Mouse (Mus musculus): ENCODE results near the gene Tmem121b.

DNA sequence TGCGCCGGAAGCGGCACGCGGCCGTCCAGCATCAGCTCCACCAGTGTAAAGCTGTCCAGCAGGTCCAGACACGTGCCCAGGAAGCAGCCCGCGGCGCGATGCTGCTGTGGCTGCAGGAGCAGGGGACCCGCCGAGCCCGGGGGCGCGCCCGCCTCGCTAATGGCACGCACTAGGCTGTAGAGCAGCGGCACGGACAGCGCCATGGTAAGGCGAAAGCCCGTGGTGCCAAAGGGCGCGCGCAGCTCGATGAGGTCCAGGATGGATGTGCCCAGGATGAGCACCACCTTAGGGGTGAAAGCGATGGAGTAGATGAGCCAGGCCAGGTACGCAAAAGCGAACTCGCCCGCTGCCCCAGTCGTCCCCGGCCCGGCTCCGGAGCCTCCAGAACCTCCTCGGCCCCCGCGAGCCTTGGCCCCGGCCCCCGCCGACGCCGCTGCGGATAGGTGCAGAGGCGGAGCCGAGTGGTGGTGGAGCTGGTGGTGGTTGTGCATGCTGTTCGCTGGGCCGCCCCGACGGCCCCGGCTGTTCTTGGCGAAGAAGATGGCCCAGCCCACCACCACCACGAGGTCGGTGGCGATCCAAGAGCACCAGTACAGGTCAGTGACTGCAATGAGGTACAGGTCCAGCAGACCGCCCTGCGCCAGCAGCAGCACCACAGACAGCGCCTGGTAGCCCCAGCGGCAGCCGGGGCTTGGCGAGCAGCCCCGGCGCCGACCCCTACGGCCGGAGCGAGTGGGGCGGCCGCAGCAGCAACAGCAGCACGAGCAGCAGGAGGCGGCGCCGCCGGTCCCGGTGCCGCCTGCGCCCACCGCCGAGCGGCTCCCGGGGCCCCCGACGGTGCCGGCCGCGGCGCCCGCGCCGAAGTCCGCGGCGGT, 871 bp downstream of the Tmem121b start:
- no peak for TF ChIP-seq CTCF (IDR thresholded peaks at IDR 0.05; ENCODE audit: low read depth, low read length)
- TF ChIP-seq POLR2AphosphoS5 (IDR thresholded peaks at IDR 0.05; ENCODE audit: insufficient replicate concordance, low read depth, low read length) = no peak
